Mouse (Mus musculus): ENCODE data around the gene Notch3. TPM values are rescaled to one million over a fixed set of nuclear protein-coding genes. Genes with fewer than 3 reads are reported as not detected.
"Not testable (repeated sequence)": the region's sequence is repeated elsewhere in the genome, so short reads cannot be mapped to it uniquely, and the experiment has no call there.

Gene Notch3
- total RNA-seq, 4 experiments from 2014 or later = 8.6 to 12.2 (median 9.7) TPM

GRCm38 (mm10) chr17:32119196-32119595 lies 47.5 kb downstream of the Notch3 start:
- no peak for DNase-seq (ENCODE audit: low spot score in 2 of 2)

- no peak for DNase-seq (ENCODE audit: low spot score in 2 of 2)
Measured at GRCm38 (mm10) chr17:32118484-32118883, 48.2 kb downstream of the Notch3 start.

- DNase-seq (ENCODE audit: low spot score in 2 of 2) = peak; percentile 42 to 92
Measured at GRCm38 (mm10) chr17:32117872-32118421, 48.7 kb downstream of the Notch3 start.

- DNase-seq (ENCODE audit: low spot score in 2 of 2) = no peak
Measured at GRCm38 (mm10) chr17:32117287-32117871, 49.3 kb downstream of the Notch3 start.

GRCm38 (mm10) chr17:32116586-32117286 lies 49.9 kb downstream of the Notch3 start:
- no peak for DNase-seq (ENCODE audit: low spot score in 2 of 2)

- DNase-seq (ENCODE audit: low spot score in 2 of 2) = not testable (repeated sequence)
Measured at GRCm38 (mm10) chr17:32114486-32114885, 52.2 kb downstream of the Notch3 start.

- DNase-seq (ENCODE audit: low spot score in 2 of 2) = peak; percentile 51 to 62
Measured at GRCm38 (mm10) chr17:32113523-32114421, 52.9 kb downstream of the Notch3 start.

GRCm38 (mm10) chr17:32113255-32113522 lies 53.5 kb downstream of the Notch3 start:
- no peak for DNase-seq (ENCODE audit: low spot score in 2 of 2)

- DNase-seq (ENCODE audit: low spot score in 2 of 2) = no peak
Measured at GRCm38 (mm10) chr17:32112434-32113254, 54.0 kb downstream of the Notch3 start.

GRCm38 (mm10) chr17:32110980-32111780 lies 55.5 kb downstream of the Notch3 start:
- DNase-seq (ENCODE audit: low spot score in 2 of 2) = no peak

- DNase-seq (ENCODE audit: low spot score in 2 of 2) = no peak
Measured at GRCm38 (mm10) chr17:32110424-32110823, 56.2 kb downstream of the Notch3 start.

GRCm38 (mm10) chr17:32109201-32109940 lies 57.3 kb downstream of the Notch3 start:
- no peak for DNase-seq (ENCODE audit: low spot score in 2 of 2)

- DNase-seq (ENCODE audit: low spot score in 2 of 2) = not testable (repeated sequence)
Measured at GRCm38 (mm10) chr17:32108320-32109011, 58.2 kb downstream of the Notch3 start.

GRCm38 (mm10) chr17:32107877-32108276 lies 58.8 kb downstream of the Notch3 start:
- no peak for DNase-seq (ENCODE audit: low spot score in 2 of 2)

GRCm38 (mm10) chr17:32106358-32106757 lies 60.3 kb downstream of the Notch3 start:
- DNase-seq (ENCODE audit: low spot score in 2 of 2) = no peak

- DNase-seq (ENCODE audit: low spot score in 2 of 2) = no peak
Measured at GRCm38 (mm10) chr17:32103054-32103453, 63.6 kb downstream of the Notch3 start.

GRCm38 (mm10) chr17:32099943-32100586 lies 66.6 kb downstream of the Notch3 start:
- DNase-seq (ENCODE audit: low spot score in 2 of 2) = no peak

GRCm38 (mm10) chr17:32099574-32099942 lies 67.1 kb downstream of the Notch3 start:
- DNase-seq (ENCODE audit: low spot score in 2 of 2) = no peak

Measured in left cerebral cortex, adult 8-10 months (tissue).